Mouse (Mus musculus) layer of hippocampus, postnatal 14 days (tissue): ENCODE measurements around the gene Bach2. TPM values are rescaled to one million over a fixed set of nuclear protein-coding genes. Genes with fewer than 3 reads are reported as not detected.

Experiments used
- DNase-seq, 2 experiments: peaks; one replicate each; pipeline ENCODE4 v3.0.0; 2021 to 2022; ENCODE audit warnings: low spot score in 2 of 2, mixed read lengths in 1 of 2
- total RNA-seq, 2 experiments: library from RNA; stranded (reverse); gene quantifications; 2 replicates each; pipeline ENCODE4 v1.2.3; 2021

The Bach2 gene
- total RNA-seq, 2 experiments from 2014 or later, result 22.2 to 24.9 TPM

DNA sequence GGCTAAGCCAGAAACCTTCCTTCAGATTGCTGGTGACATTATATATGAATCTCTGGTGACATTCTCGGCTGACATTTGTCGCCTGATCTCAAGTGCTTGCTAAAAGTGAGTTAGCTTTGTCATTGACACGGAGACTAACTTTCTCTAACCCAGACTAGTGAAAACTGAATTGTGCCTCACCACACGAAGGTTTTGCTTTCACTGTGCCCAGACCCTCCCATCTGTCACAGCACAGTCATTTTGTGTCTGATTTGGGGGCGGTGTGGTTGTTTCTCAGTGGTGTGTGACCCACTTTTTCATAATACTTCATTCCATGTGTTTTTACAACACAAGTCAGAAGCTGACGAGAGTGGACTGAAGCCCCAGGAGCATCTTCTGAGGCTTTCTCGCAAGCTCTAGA lies 185.8 kb downstream of the Bach2 start:
- DNase-seq, result no peak

DNA sequence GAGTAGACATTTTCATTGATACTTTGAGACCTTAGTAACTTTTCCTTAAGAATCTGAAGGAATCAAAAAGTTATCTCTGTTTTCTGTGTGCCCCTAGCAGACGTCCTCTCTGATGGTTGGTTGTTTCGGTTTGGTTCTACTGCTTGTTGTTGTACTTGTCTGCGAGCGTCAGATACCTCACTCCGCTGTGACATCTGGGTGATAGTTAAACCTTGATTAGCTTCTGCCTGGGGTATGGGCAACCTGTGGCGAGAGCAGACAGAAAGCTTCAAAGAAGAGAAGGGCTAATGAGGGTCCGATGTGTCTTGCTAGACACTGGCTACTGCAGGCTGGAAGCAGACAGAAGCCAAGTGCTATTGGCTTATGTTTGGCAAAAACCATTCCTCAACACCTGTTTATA lies 186.5 kb downstream of the Bach2 start:
- no peak for DNase-seq

DNA sequence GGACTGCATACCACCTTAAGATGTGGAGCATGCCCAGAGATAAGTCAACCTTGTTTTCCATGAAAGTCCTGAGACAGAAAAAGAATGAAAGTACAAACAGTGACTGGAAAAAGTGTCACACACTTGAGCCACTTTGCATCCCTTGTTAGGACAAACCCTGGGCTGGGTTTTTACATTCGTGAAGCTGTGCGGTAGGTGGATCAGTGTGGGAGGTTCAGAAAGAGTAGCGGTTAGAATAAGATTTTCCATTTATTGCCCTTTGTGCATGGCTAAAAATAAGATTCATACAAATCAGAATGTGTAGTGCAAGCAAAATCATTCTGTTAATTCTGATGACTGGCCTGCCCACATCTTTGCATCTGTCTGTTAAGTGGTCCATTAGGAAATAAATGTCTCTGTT lies 187.0 kb downstream of the Bach2 start:
- DNase-seq, result no peak

DNA sequence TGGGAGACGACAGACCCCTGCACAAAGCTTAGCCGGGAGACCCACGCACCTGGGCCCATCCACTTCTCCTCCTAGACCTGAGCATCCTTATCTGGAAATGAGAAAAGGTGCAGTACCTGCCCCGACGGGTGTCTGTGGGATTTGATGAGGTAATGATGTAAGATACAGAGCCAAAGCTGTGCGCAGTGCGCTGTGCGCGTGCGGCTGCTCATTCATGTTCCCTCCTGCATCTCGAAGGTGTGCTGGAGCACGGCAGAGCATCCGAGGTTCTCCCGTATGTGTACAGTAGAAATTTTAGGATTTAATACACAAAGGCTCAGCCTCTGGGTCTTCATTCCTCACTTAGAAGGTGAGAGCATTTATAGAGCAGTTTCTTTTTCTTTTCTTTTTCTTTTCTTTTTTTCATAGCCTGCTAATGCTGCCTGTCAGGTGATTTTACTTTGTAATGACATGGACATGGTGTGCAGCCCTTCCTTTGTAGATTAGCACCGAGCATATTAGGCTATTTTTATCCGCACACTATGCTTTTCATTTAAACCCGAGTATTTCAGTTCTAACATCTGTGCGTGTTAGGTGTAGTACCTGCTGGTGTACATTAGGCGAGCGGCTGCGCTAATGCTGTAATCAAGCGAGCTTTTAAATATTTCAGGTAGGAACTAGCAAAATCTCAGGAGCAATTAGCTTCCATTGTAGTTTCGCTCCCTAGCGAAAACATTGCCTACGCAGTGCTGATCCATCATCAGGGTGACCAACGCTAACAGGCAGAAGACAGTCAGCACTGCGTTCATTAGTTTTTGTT lies 188.4 kb downstream of the Bach2 start:
- no peak for DNase-seq

DNA sequence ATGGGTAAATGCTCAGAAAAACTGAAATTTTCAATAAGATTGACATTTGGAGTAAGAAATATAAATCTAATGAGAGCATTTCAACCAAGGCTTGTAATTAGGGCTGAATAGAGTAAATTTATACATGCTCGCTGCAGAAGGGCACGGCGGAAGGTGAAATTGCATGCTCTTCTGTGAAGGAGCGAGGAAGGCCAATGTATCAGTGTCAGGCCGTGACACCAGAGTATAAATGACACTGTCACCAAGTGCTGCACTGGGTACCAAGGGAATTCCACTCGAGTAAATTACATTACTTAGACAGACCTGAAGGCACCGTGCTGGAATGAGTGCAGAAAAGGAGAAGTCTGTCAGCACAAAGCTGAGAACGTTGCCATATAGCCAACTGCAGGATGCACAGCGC lies 190.1 kb downstream of the Bach2 start:
- no peak for DNase-seq

DNA sequence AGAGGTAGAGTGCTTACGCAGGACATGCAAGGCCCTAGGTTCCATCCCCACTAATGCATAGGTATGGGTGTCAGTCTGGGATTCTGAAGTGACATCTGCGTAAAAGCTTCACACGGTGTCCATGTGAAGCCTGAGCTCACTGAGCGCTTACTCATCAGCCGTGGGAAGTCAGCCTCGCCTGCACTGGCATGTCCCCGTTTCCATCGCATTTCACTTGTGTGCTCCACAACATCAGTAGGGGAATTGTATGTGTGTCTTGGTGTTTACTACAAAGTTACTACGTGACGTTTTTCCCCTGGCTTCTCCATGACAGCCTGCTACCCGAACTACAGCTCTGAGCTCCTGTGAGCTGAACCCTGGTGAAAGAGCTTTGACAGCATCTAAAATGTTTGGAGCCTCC lies 191.5 kb downstream of the Bach2 start:
- no peak for DNase-seq

DNA sequence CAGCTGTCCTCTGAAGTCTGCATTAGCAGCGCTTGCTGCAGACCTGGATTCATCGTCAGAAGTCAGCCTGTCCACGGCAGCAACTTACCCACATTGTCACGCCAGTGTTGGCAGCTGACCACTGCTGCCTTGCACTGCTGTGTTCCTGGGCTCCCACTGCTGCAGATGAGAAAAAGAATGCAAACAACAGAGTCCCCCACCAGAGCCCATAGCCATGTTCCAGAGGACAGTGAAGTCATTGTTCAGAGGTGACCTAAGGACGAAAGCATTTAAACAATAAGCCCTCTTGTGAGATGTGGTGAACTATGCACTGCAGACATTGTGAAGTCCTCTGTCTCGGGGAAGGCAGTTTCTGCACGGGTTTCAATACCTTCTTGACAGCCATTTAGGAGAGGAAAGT lies 192.4 kb downstream of the Bach2 start:
- DNase-seq, result peak in 1 of 2 experiments; percentile 27

DNA sequence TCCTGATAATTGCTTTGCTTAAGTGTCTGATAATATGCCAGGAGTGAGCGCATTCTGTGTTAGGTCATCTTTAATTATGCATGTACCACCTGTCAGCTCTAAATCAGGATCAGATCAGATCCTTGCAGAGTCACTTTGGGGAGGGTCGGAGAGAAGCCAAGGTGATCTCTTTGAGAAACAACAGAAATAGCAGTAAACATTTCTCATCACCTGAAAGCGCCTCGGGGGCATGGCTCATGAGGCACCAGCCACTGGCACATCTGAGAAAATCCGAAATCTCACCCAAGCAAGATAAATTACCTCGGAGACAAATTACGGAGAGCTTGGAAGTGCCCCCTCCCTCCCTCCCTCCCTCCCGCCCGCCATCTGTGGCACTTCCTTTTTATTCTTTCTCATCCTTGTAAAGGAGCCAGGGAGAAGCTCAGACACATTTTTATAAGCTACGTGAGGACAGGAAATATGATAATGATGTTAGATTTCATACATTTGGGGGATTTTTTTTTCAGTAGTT lies 193.7 kb downstream of the Bach2 start:
- DNase-seq, result no peak

DNA sequence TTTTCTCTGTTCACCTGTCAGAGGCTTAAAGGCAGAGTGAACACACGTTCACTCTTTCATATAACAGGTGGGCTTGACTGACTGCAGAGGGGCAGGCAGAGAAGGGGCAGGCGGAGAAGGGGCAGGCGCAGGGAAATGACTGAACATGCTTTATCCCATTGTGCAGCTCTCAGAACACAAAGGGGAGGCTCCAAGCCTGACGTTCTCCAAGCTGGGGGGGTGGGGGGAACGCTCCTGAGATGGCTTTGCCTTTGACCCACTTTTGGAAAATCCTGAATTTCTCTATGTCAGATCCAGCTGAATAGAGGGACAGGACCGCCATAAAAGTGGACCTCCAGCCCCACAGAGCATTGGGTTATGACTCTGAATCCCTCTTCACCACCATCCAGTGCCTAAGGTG lies 194.3 kb downstream of the Bach2 start:
- DNase-seq, result no peak

DNA sequence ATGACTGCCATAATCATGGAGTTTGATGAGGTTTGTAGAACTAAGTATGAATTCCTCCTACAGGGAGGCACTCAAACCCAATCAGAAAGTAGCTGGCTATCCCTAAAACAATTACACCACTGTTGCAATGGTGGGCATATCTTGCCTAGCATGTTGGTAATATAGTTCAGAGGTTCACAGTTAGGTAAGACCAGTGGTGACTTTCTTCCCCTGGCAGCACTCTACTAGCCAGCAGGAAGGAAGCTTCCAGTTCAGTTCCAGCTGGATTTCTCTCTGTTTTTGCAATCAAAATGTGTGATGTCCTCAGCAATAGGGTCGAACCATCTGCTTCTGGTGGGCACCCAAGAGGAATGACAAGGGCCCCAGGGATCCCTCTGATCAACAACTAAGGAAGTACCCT lies 196.0 kb downstream of the Bach2 start:
- no peak for DNase-seq

DNA sequence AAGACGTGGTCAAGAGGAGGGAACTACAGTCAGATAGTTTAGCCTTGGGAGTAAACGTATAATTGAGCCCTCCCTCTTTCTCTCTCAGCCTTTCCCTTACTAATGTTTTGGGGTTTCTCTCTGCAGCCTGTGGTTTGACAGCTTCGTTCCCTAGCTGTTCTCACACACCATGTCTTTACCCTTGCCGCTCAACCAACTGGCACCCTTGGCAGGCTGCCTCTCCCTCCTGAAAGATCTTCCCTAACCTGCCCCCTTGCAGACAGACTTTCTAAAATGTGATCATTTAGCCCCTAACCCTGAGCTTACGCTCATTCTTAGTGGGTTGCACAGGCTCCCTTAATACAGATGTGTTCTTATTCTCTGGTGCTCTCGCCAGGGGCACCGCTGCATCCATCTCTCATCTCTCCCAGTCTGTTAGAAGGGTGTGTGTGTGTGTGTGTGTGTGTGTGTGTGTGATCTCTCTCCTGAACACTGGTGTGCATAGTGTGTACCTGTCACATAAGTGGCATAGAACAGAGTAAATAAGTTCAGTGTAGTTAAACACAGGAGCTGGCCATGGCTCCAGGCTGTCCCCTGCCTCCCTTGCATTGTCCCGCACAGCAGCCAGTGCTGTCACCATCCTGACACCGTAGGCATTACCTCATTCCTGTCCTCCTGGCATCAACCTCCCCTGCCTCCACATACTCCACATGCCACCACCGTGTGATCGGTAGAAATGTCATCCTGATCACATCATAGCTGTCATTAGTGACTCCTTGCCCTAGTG lies 201.6 kb downstream of the Bach2 start:
- DNase-seq, result no peak

DNA sequence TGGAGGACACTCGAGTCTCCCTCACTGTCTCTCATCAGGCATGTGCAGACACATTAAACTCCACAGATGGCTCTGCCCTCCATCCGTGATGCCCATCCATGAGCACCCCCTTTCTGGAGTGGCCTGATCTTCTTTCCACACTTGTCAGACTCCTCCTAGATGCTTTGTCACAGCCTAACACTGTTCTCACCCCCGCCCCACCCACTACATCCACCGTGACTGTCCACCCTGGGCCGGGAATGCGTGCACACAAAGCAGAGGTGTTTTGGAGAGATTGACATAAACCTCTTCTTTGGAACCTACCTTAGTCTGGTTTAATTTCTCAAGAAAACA lies 202.1 kb downstream of the Bach2 start:
- no peak for DNase-seq

DNA sequence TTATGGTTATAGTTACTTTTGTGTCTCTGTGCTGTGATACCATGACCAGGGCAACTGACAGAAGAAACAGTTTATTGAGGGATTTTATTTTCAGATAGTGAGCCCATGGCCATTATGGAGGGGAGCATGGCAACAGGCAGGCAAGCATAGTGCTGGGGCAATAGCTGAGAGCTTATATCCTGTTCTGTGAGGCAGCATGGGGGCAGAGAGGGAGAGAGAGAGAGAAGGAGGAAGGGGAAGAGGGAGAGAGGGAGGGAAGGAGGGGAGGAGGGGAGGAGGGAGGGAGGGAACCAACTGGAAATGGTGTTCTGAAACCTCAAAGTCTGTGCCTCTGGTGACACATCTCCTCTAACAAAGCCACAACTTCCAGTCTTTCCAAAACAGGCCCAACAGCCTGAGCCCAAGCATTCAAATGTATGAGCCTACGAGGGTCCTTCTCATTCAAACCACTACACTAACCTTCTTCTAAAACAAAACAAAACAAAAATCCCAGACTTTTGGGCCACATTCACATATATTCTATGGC lies 206.1 kb downstream of the Bach2 start:
- no peak for DNase-seq

DNA sequence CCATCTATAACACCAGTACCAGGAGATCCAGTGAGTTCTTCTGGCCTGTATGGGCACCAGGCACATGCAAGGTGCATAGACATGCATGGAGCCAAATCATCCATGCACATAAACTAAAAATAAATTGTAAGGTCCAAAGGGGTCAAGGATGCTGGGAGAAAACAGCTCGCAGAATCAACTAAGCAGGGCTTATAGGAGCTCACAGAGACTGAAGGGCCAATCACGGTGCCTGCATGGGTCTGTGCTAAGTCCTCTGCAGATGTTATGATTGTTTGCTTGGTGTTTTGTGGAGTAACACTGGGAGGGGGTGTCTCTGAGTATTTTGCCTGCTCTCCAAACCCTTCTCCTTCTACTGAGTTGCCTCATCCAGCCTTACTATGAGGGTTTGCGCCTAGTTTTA lies 209.2 kb downstream of the Bach2 start:
- no peak for DNase-seq

DNA sequence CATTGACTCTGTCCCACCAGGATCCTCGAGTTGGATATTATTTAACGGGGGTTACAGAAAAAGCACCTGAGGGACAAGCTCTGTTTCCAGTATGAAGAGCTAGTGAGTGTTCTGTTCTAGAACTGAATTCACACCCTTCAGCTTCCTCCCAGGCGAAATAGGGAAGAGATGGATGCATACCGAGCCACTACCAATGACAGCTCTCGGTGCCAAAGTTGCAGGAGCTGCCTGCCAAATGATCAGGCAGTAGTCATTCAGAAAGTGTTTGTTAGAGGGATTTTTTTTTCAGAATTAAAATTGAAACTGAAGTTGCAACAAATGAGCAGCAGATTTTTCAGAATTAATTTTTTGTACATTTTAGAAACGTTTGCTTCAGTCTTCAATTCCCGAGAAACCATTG lies 223.4 kb downstream of the Bach2 start:
- DNase-seq, result peak in 1 of 2 experiments; percentile 76

DNA sequence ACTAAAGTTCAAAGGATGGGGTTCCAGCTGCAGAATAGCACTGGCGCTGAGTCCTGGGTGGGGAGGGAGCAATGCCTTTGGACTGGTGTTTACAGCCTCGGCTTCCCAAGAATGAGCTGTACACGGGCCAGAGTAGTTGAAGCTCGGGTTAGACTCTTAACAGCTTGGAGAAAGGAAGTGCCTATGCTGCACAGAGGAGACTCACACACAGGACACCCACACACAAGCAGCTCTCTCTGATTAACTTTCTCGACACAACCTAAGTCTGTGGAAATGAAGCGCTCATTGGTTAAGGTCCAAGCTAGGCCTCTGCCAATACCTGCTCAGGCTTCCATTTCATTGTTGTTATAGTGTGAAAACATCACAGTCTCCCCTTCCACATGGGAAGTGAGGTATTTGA lies 224.5 kb downstream of the Bach2 start:
- no peak for DNase-seq

DNA sequence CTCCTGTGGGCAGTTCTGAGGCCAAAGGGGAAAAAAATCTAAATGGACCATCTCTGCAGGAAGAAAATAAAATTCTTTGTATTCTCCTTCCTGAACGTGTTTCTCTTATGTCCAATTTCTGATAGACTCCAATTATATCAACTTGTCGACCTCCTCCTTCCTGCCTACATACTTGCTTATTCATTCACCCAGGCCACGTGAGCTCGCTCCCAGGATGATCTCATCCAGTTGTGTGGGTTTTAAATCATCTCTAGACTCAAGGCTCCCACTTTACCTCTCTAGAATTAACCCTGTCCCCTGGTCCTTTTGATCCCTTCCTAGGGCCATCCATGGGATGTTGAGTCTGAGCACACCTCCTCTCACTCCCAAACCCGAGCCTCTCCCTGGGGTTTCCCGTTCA lies 225.9 kb downstream of the Bach2 start:
- DNase-seq, result no peak

DNA sequence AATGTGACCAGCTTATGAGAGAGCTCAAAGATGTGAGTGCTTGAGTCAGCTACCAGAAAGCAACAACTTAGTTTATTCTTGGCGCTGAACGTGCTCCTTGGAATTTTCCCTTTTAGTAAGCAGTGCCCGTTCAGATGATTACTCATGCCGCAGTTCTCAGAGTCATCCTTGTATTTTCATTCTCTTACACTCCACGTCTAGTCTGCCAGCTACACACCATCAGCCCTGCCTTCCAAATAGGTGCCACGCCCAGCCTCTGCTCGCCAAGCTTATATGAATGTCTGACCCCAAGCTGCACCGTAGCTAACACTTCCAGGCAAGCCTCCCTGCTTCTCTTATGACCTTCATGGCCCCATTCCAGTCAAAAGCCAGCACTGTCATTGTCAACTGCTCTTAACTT lies 227.4 kb downstream of the Bach2 start:
- DNase-seq, result no peak

DNA sequence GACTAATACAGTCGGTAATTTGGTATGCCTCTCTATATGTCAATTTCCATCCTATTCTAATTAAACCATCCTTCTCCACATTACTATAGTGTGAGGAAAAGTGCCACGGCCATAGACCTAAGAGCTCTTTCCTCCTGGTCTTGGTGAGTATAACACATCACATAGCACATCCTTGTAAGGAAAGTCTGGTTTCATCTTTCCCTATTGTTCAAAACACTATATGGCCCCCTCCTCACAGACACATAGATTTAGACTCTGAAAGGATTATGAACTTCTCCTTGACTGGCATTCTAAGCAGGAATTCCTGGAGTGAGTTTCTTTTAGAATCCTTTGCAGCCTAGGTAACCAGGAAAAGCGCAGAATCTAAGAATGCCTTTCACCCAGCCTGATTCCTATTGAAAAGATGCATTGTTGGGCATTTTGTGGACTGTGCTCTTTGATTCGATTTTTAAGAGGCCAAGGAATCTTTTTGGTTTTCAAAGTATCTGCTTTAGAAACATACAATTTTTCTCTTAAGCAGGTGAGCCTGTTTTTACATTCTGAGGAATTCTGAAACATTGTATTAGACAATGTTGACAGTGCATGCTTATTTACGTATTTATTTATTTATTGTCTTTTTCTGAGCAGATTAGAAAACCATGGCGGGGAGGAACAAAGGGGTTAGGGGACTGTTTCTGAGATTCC lies 239.5 kb downstream of the Bach2 start:
- DNase-seq, result no peak

DNA sequence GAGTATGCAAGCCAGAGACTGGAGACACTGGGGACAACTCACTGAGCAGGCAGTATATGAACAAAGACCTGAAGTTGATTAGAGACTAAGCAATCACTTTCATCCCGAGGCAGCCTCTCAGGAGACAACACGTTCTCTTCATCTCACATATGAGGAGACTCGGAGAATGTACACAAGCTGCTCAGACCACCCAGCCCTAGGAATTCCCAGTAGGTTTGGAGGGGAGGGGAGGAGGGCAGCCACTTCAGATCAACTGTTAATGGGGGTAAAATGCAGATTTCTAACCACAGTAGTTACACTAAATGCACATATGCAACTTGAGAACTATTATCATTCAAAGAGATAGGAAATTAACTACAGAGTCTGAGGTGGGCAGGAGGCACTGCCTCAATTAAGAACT lies 240.6 kb downstream of the Bach2 start:
- DNase-seq, result no peak

DNA sequence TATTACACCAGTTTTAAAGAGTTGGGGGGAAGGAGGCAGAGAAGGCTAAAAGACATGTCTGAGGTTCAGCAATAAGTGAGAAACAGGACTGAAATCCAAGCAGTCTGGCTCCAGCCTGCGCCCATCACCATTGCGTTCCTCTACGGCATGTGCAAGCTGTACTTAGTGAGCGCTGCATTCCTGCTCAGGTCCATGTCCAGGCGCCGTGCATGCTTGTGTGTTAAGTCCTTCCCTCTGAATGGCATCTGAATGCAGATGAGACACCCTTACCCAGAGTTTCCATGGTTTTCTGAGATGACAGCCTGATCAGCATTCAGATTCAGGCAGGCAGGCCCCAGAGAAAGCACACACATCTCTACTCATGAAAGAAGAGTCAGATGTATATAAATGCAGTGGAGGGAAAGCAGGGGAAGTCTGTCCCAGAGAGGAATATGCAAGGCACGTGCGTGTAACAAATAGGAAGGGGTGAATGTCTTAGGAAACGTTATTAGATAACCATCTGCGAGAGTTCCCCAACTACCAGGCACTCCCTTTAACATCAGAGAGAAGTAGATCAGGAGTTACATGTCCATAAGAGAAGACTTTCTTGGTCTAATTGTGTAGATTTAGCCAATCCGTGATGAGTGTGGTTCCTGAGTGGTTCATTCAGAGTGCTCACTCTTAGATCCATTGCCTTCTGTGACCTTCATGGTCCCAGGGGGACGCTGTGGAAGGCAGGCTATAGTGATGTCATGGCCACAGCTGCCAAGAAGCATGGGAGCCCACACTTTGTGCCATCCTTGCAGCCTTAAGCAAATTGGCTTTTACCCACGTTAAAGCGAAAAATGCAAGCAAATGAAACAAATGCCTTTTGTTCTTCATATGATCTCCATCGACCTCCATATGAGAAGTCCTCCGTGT lies 241.4 kb downstream of the Bach2 start:
- no peak for DNase-seq
